ENCODE assay signal across 10 mouse cellular contexts in the genomic region with DNA sequence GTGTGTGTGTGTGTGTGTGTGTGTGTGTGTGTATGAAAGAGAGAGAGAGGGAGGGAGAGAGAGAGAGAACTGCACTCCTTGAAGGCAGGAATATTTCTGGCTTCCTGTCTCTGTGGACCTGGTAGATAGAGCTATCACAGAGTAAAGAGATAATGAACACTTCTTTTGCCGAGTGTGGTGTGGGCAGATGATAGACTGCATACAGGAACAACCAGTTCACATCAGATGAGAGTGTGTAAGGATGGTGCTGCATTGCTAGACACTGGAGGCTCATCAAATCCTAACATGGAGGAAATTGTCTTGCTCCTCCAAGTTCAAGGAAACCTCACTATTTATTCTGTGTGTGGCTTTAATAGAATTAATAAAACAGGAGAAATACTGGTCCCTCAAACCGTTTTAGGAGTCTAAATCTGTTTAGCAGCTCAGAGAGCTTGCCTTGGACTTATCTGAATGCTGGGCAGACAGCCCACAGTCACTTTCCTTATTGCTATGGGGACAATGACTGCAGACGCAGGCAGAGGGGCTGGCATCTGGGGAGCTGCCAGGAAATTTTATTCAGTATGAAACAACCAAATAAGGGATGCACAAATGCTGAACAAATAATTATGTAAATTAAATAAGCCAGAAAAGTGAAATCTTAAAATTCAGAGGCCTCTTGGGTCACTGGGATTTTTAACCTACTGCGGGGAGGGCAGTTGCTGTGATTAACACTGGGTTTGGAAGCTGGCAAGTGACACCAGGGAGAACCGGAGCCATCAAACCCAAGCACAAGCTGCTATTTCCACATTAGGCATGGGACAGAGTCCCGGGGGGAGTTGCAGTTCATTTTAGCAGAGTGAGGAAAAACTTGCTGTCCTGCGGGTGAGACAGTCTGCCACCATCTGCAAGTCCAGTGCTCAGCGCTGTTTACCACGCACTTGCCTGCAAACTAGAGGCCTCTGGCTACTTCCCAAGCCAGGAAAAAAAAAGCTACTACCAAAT. TPM values are rescaled to one million over a fixed set of nuclear protein-coding genes. Genes with fewer than 3 reads are reported as not detected.
A peak's percentile ranks its signal among the peaks of the same experiment; 100 is the strongest.
DNase-seq lines count a peak whose midpoint lies in the region; ATAC-seq lines count a peak whose summit lies in the region.
"Had no signal": no experiment of that assay in that cellular context is flagged by ENCODE, and none has a peak within 500 bp of the region (broad histone marks: within the 10 kb centered on the region; RNA-seq: fewer than 3 reads in every experiment).

No protein-coding gene starts in this region.

- no peak overlapping the region for H3K4me2 ChIP-seq in midbrain, embryonic 14.5 days (ENCODE audit: low read length)
- no peak overlapping the region for H3K4me2 ChIP-seq in midbrain, embryonic 11.5 days
- H3K4me2 ChIP-seq in embryonic facial prominence, embryonic 15.5 days (replicated peaks): no peak overlapping the region
- H3K4me2 ChIP-seq: midbrain, embryonic 12.5 days had no signal

- H3K36me3 ChIP-seq in midbrain, embryonic 14.5 days (ENCODE audit: control insufficient read depth, insufficient read depth, low read length): no peaks in the 10 kb centered on the region
- no peaks in the 10 kb centered on the region for H3K36me3 ChIP-seq in midbrain, embryonic 11.5 days (ENCODE audit: control insufficient read depth, insufficient read depth, low read length)
- no peaks in the 10 kb centered on the region for H3K36me3 ChIP-seq in embryonic facial prominence, embryonic 15.5 days
- H3K36me3 ChIP-seq: midbrain, embryonic 12.5 days had no signal

- H3K9me3 ChIP-seq in midbrain, embryonic 14.5 days (ENCODE audit: control insufficient read depth, low read length): no peaks in the 10 kb centered on the region
- no peaks in the 10 kb centered on the region for H3K9me3 ChIP-seq in midbrain, embryonic 11.5 days (ENCODE audit: control insufficient read depth, low read length)
- no peaks in the 10 kb centered on the region for H3K9me3 ChIP-seq in embryonic facial prominence, embryonic 15.5 days (replicated peaks)
- H3K9me3 ChIP-seq: midbrain, embryonic 12.5 days had no signal

- no peaks in the 10 kb centered on the region for H3K27me3 ChIP-seq in midbrain, embryonic 14.5 days (ENCODE audit: control insufficient read depth, insufficient read depth, low read length)
- no peaks in the 10 kb centered on the region for H3K27me3 ChIP-seq in midbrain, embryonic 11.5 days (ENCODE audit: control insufficient read depth, insufficient read depth, low read length)
- no peaks in the 10 kb centered on the region for H3K27me3 ChIP-seq in embryonic facial prominence, embryonic 15.5 days
- H3K27me3 ChIP-seq: midbrain, embryonic 12.5 days had no signal

- ATAC-seq in midbrain, embryonic 14.5 days (ENCODE audit: low FRiP score, low TSS enrichment): peak; percentile 57; the same call in 1 of the 2 replicates
- no peak for ATAC-seq in midbrain, embryonic 11.5 days (ENCODE audit: low FRiP score)
- ATAC-seq in embryonic facial prominence, embryonic 15.5 days (ENCODE audit: insufficient number of reproducible peaks, low FRiP score, low TSS enrichment, low read depth): 0 out of 2 replicates have a peak, but pooled peaks have one; percentile 19
- ATAC-seq: Patski had no signal

- peak; percentile 73 for DNase-seq in midbrain, embryonic 14.5 days
- DNase-seq in midbrain, embryonic 11.5 days (ENCODE audit: low spot score, missing footprints): no peak
- DNase-seq in heart, postnatal 4 days: peak; percentile 77
- DNase-seq in lung, postnatal 10 days: peak; percentile 67
- DNase-seq in spleen, postnatal 10 days (ENCODE audit: low spot score in 2 of 2): no peak
- DNase-seq in yolk sac, embryonic 10.5 days (ENCODE audit: low spot score): no peak
- no peak for DNase-seq in kidney, postnatal 36 days

- peaks cover 8% of the 10 kb centered on the region; the same call in 1 of the 2 replicates for H3K4me1 ChIP-seq in midbrain, embryonic 14.5 days (ENCODE audit: control insufficient read depth, insufficient read depth, low read length)
- no peaks in the 10 kb centered on the region for H3K4me1 ChIP-seq in midbrain, embryonic 11.5 days (ENCODE audit: control insufficient read depth, insufficient read depth, low read length)
- peaks cover 16% of the 10 kb centered on the region; the same call in 1 of the 2 replicates for H3K4me1 ChIP-seq in embryonic facial prominence, embryonic 15.5 days

- 44% methylated on average over 9 of the region's 9 CpGs for WGBS in midbrain, embryonic 14.5 days
- 72% methylated on average over 9 of the region's 9 CpGs for WGBS in midbrain, embryonic 11.5 days
- 44% methylated on average over 9 of the region's 9 CpGs for WGBS in embryonic facial prominence, embryonic 15.5 days

- no peak overlapping the region for H3K9ac ChIP-seq in midbrain, embryonic 14.5 days (replicated peaks; ENCODE audit: low read length)
- H3K9ac ChIP-seq in midbrain, embryonic 11.5 days (ENCODE audit: low read length): no peak overlapping the region
- H3K9ac ChIP-seq in embryonic facial prominence, embryonic 15.5 days: no peak overlapping the region
- H3K9ac ChIP-seq: midbrain, embryonic 12.5 days had no signal

- H3K27ac ChIP-seq in midbrain, embryonic 14.5 days (replicated peaks; ENCODE audit: low read depth, low read length): peak overlapping the region; percentile 45
- H3K27ac ChIP-seq in midbrain, embryonic 11.5 days (ENCODE audit: low read depth, low read length): no peak overlapping the region
- peak overlapping the region; percentile 12; the same call in 1 of the 2 replicates for H3K27ac ChIP-seq in embryonic facial prominence, embryonic 15.5 days (replicated peaks)
- H3K27ac ChIP-seq: midbrain, embryonic 12.5 days had no signal

- H3K4me3 ChIP-seq in midbrain, embryonic 14.5 days (replicated peaks; ENCODE audit: low read depth, low read length): no peak overlapping the region
- H3K4me3 ChIP-seq in midbrain, embryonic 11.5 days (ENCODE audit: low read depth, low read length): no peak overlapping the region
- H3K4me3 ChIP-seq in embryonic facial prominence, embryonic 15.5 days (replicated peaks): no peak overlapping the region
- H3K4me3 ChIP-seq: midbrain, embryonic 12.5 days had no signal

RNA-seq across cellular contexts. Expression of a gene that starts 43.5 kb away (rescaled TPM):
- 6.4 and 12.0 TPM in 2 replicates for polyA plus RNA-seq in midbrain, embryonic 14.5 days (2014; fragmentation: Nextera tagmentation; extraction: Ambion mirVana)
- polyA plus RNA-seq in midbrain, embryonic 11.5 days (2014; fragmentation: Nextera tagmentation; extraction: Ambion mirVana): 5.8 and 7.0 TPM in 2 replicates
- polyA plus RNA-seq in embryonic facial prominence, embryonic 15.5 days (2015; fragmentation: Nextera tagmentation; extraction: Ambion mirVana): 12.2 and 13.0 TPM in 2 replicates
- total RNA-seq in heart, postnatal 4 days (2021): 1 to 10 TPM; 1.8 to 2.3 TPM
- polyA plus RNA-seq: Patski had no signal

Comparison
In these comparisons a context has a peak if more than half of its experiments do, and no peak if none do; other contexts are left out.
1. DNase-seq: peak in midbrain, embryonic 14.5 days (single experiment), heart, postnatal 4 days (single experiment) and lung, postnatal 10 days (single experiment); none in midbrain, embryonic 11.5 days (single experiment), spleen, postnatal 10 days (0 of 2), yolk sac, embryonic 10.5 days (single experiment) and kidney, postnatal 36 days (0 of 2).